Mouse (Mus musculus): ENCODE results near the gene Gpr33.

The Gpr33 gene

GRCm38 (mm10) chr12:52027963-52028362, at the start of gene Gpr33:
TSS of gene Gpr33 (minus strand) at chr12:52028063.
- DNase-seq: no peak

GRCm38 (mm10) chr12:52049324-52049723, 21.5 kb upstream of the Gpr33 start:
- no peak for DNase-seq

GRCm38 (mm10) chr12:52046371-52046770, 18.5 kb upstream of the Gpr33 start:
- no peak for DNase-seq

- DNase-seq: peak; percentile 37 to 42
Measured at GRCm38 (mm10) chr12:52042818-52043336, 15.0 kb upstream of the Gpr33 start.

GRCm38 (mm10) chr12:52038352-52038751, 10.5 kb upstream of the Gpr33 start:
- DNase-seq: no peak

GRCm38 (mm10) chr12:52034956-52035355, 7.1 kb upstream of the Gpr33 start:
- DNase-seq: no peak

GRCm38 (mm10) chr12:52032276-52032675, 4.4 kb upstream of the Gpr33 start:
- DNase-seq: no peak

GRCm38 (mm10) chr12:52014494-52015029, 13.3 kb downstream of the Gpr33 start:
- no peak for DNase-seq

- DNase-seq: no peak
Measured at GRCm38 (mm10) chr12:52014044-52014443, 13.8 kb downstream of the Gpr33 start.

- DNase-seq: no peak
Measured at GRCm38 (mm10) chr12:52013274-52013673, 14.6 kb downstream of the Gpr33 start.

GRCm38 (mm10) chr12:52012159-52012558, 15.7 kb downstream of the Gpr33 start:
- no peak for DNase-seq

- no peak for DNase-seq
Measured at GRCm38 (mm10) chr12:52010630-52010961, 17.3 kb downstream of the Gpr33 start.

- no peak for DNase-seq
Measured at GRCm38 (mm10) chr12:52009928-52010629, 17.8 kb downstream of the Gpr33 start.

GRCm38 (mm10) chr12:52006633-52006994, 21.2 kb downstream of the Gpr33 start:
- no peak for DNase-seq

GRCm38 (mm10) chr12:52005877-52006632, 21.8 kb downstream of the Gpr33 start, which contains the start of gene Dtd2:
TSS of gene Dtd2 (minus strand) at chr12:52006501.
- DNase-seq: peak; percentile 92 to 94

GRCm38 (mm10) chr12:52002746-52003145, 25.1 kb downstream of the Gpr33 start:
- no peak for DNase-seq

- DNase-seq: peak; percentile 38 to 81
Measured at GRCm38 (mm10) chr12:52001544-52001943, 26.3 kb downstream of the Gpr33 start.

- DNase-seq: no peak
Measured at GRCm38 (mm10) chr12:51998366-51998932, 29.4 kb downstream of the Gpr33 start.

- DNase-seq: no peak
Measured at GRCm38 (mm10) chr12:51995738-51996536, 31.9 kb downstream of the Gpr33 start.

GRCm38 (mm10) chr12:51990629-51991028, 37.2 kb downstream of the Gpr33 start:
- DNase-seq: no peak

- DNase-seq: no peak
Measured at GRCm38 (mm10) chr12:51988536-51988935, 39.3 kb downstream of the Gpr33 start.

GRCm38 (mm10) chr12:51985826-51986225, 42.0 kb downstream of the Gpr33 start:
- DNase-seq: no peak

Data from kidney, postnatal 25 days (tissue).